Comparison of ENCODE assay signal across 8 mouse cellular contexts in genomic region chr10:118141884-118142801, GRCm38 (mm10). TPM values are rescaled to one million over a fixed set of nuclear protein-coding genes. Genes with fewer than 3 reads are reported as not detected.
DNase-seq lines count a peak whose midpoint lies in the region; ATAC-seq and TF ChIP-seq lines count a peak whose summit lies in the region.

No protein-coding gene starts in this region.

- no peak overlapping the region for H3K27ac ChIP-seq in kidney, embryonic 14.5 days (ENCODE audit: low read depth, low read length)
- no peak overlapping the region for H3K27ac ChIP-seq in bone marrow macrophage, adult 2 months (ENCODE audit: insufficient read depth, low read depth, low read length)
- no peak overlapping the region for H3K27ac ChIP-seq in heart, embryonic 16.5 days (ENCODE audit: low read length)
- H3K27ac ChIP-seq in limb, embryonic 15.5 days, result no peak overlapping the region

- no peak for TF ChIP-seq POLR2A in bone marrow macrophage, adult 2 months (IDR thresholded peaks at IDR 0.05; ENCODE audit: borderline replicate concordance, low read depth, low read length)

- DNase-seq in kidney, postnatal 25 days, result no peak
- peak; percentile 55 to 56 for DNase-seq in right cerebral cortex, adult 2 months (ENCODE audit: low spot score in 2 of 2)
- no peak for DNase-seq in cerebellum, postnatal 4 days (ENCODE audit: low spot score in 2 of 2)
- DNase-seq in embryo, embryonic 10 days (ENCODE audit: low spot score), result no peak

- peaks cover 9% of the 10 kb centered on the region; the same call in 1 of the 2 replicates for H3K36me3 ChIP-seq in kidney, embryonic 14.5 days (ENCODE audit: control insufficient read depth, insufficient read depth, low read length)
- H3K36me3 ChIP-seq in heart, embryonic 16.5 days (ENCODE audit: control insufficient read depth, insufficient read depth), result 0 out of 2 replicates have a peak, but pooled peaks cover 2% of the 10 kb centered on the region
- H3K36me3 ChIP-seq in limb, embryonic 15.5 days, result peaks cover 10% of the 10 kb centered on the region

- H3K4me2 ChIP-seq in kidney, embryonic 14.5 days (replicated peaks; ENCODE audit: low read depth, low read length), result peak overlapping the region; percentile 72
- peak overlapping the region; percentile 76 for H3K4me2 ChIP-seq in heart, embryonic 16.5 days (ENCODE audit: low read depth, low read length)
- peak overlapping the region; percentile 81 for H3K4me2 ChIP-seq in limb, embryonic 15.5 days

- H3K9me3 ChIP-seq in kidney, embryonic 14.5 days (ENCODE audit: control insufficient read depth, low read length), result no peaks in the 10 kb centered on the region
- H3K9me3 ChIP-seq in heart, embryonic 16.5 days (replicated peaks; ENCODE audit: control insufficient read depth, low read length), result no peaks in the 10 kb centered on the region
- H3K9me3 ChIP-seq in limb, embryonic 15.5 days, result no peaks in the 10 kb centered on the region

- H3K27me3 ChIP-seq in kidney, embryonic 14.5 days (ENCODE audit: control insufficient read depth, insufficient read depth, low read length), result no peaks in the 10 kb centered on the region
- H3K27me3 ChIP-seq in heart, embryonic 16.5 days (ENCODE audit: control insufficient read depth, insufficient read depth, low read length), result no peaks in the 10 kb centered on the region
- H3K27me3 ChIP-seq in limb, embryonic 15.5 days, result no peaks in the 10 kb centered on the region

- TF ChIP-seq CTCF in bone marrow macrophage, adult 2 months (IDR thresholded peaks at IDR 0.05; ENCODE audit: low read depth, low read length), result no peak

- WGBS in kidney, embryonic 14.5 days, result 3% methylated on average over 53 of the region's 53 CpGs
- 4% methylated on average over 53 of the region's 53 CpGs for WGBS in heart, embryonic 16.5 days
- 2% methylated on average over 53 of the region's 53 CpGs for WGBS in limb, embryonic 15.5 days

- H3K9ac ChIP-seq in kidney, embryonic 14.5 days (ENCODE audit: low read depth, low read length), result peak overlapping the region; percentile 66
- peak overlapping the region; percentile 66 for H3K9ac ChIP-seq in heart, embryonic 16.5 days (ENCODE audit: low read length)
- H3K9ac ChIP-seq in limb, embryonic 15.5 days, result peak overlapping the region; percentile 58

- ATAC-seq in kidney, embryonic 14.5 days (ENCODE audit: low FRiP score, low TSS enrichment), result peak; percentile 80
- ATAC-seq in heart, embryonic 16.5 days (replicated peaks; ENCODE audit: extremely low read depth, insufficient read depth, low FRiP score), result peak; percentile 35; the same call in 1 of the 2 replicates
- ATAC-seq in limb, embryonic 15.5 days (ENCODE audit: insufficient number of reproducible peaks, low FRiP score, low TSS enrichment, low read depth), result peak; percentile 69

- peak overlapping the region; percentile 86 for H3K4me3 ChIP-seq in kidney, embryonic 14.5 days (ENCODE audit: low read length)
- peak overlapping the region; percentile 65 for H3K4me3 ChIP-seq in bone marrow macrophage, adult 2 months (ENCODE audit: insufficient read depth, low read length)
- H3K4me3 ChIP-seq in heart, embryonic 16.5 days (ENCODE audit: low read length), result peak overlapping the region; percentile 72
- peak overlapping the region; percentile 88 for H3K4me3 ChIP-seq in limb, embryonic 15.5 days

- H3K4me1 ChIP-seq in kidney, embryonic 14.5 days (ENCODE audit: control insufficient read depth, insufficient read depth, low read length), result 0 out of 2 replicates have a peak, but pooled peaks cover 2% of the 10 kb centered on the region
- H3K4me1 ChIP-seq in bone marrow macrophage, adult 2 months (ENCODE audit: control insufficient read depth, insufficient read depth, low read length), result peaks cover 6% of the 10 kb centered on the region
- no peaks in the 10 kb centered on the region for H3K4me1 ChIP-seq in heart, embryonic 16.5 days (ENCODE audit: control insufficient read depth, insufficient read depth, low read length)
- peaks cover 13% of the 10 kb centered on the region; the same call in 1 of the 2 replicates for H3K4me1 ChIP-seq in limb, embryonic 15.5 days

RNA-seq across cellular contexts. Expression of gene Mdm1, which starts 0.5 kb away (rescaled TPM):
- 18.3 and 32.2 TPM in 2 replicates for polyA plus RNA-seq in kidney, embryonic 14.5 days (2014; fragmentation: Nextera tagmentation; extraction: Ambion mirVana)
- 12.0 and 12.8 TPM in 2 replicates for polyA plus RNA-seq in bone marrow macrophage, adult 2 months (2012; ENCODE audit: insufficient read depth, insufficient read length, missing spikeins)
- 15.8 and 19.3 TPM in 2 replicates for polyA plus RNA-seq in heart, embryonic 16.5 days (2015; fragmentation: Nextera tagmentation; extraction: Ambion mirVana)
- polyA plus RNA-seq in limb, embryonic 15.5 days (2015; fragmentation: Nextera tagmentation; extraction: Ambion mirVana), result 20.7 and 21.3 TPM in 2 replicates

Comparison
In these comparisons a context has a peak if more than half of its experiments do, and no peak if none do; other contexts are left out.
1. DNase-seq: peak in right cerebral cortex, adult 2 months (2 of 2); none in kidney, postnatal 25 days (0 of 2), cerebellum, postnatal 4 days (0 of 2) and embryo, embryonic 10 days (single experiment).
2. Peak in every context shown above with its lines, with median percentiles within 50 percentile points of each other: ATAC-seq, H3K4me2 ChIP-seq, H3K4me3 ChIP-seq and H3K9ac ChIP-seq.